Mouse (Mus musculus): ENCODE measurements around the gene D2hgdh. TPM values are rescaled to one million over a fixed set of nuclear protein-coding genes. Genes with fewer than 3 reads are reported as not detected.

Gene D2hgdh
- 28.2 TPM for total RNA-seq (2023)

DNA sequence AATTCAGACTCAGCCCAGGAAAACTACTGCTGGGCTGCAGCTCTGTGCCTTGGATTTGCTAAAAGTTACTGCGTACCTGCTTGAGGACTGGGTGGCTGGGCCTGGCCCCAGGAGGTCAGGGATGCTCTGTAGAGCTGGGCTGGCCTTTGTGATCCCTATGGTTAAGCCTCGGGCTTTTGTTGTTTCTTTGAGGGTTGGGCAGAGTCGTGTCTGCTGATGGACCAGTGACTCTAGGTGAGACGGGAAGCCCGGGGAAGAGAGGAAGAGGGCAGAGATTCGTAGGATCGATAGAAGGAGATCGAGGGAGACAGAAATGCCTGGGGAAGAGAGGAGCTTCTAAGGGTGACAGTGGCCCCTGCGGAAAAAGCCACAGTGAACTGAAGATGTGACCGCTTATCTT, at the start of gene D2hgdh:
TSS of gene D2hgdh (plus strand) at position 301 of the 400 bp plus-strand sequence.

DNA sequence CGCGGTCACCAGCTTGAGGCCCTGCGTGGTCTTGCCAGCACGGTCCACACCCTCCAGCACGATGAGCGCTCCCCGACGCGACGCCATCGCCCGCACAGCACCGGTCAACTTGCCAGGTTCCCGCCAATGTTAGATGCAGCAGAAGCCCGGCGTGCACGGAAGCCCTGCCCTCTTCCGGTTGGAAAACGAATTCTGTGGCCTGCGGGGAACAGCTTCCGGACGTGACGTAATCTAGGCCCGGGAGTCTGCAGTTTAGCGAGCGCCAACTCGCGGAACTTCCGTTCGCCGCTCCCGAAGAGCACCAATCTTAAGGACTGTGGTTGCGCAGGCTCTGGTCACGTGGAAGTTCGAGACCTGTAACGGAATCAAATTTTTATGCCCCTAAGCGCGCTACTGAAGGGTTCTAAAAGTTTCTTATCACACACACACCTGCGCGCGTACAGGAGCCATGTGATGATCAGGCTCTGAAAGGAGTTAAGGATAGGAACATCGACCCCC, 22.9 kb upstream of the D2hgdh start, which contains the start of gene Dtymk:
TSS of gene Dtymk (minus strand) at position 194 of the 498 bp plus-strand sequence.

DNA sequence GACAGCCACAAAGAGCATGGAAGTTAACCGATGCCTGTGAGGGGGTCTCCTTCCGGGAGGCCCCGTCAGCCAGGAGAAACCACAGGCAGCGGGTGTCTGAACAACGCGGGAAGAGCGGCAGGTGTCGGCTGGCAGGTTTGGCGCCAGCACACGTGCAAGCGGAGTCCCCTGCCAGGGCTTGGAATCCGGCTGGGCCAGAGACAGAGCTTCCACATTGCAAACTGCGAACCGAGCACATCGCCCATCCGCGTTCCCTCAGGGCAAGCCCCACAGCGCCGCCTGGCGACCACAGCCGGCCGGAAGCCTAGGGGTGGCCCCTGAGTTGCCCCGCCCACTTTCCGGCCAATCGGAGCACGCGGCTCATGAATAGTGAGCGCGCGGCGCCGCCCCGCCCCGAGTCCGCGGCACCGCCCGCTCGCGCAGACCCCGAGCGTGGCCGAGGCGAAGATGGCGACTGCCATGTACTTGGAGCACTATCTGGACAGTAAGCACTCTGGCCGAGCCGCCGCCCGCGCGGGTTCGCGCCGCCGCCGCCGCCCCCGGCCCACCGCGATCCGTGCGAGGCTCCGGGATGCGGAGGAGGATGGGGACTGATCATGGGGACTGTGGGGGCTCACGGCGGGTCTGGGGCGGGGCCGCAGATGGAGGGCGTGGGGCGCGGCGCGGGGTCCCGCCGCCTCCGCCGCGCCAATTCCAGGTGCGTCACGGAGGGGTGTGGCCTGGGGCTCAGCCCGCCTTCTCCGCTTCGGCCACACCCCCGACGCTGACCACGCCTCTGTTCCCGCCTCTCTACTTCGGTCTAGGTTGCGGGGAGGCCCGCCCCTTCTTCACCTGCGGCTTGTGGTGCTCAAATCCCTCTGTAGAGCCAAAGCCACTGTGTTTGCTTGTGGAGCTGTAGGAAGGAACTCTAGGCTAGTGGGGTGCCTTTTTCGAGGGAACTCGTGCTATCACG, 20.9 kb upstream of the D2hgdh start, which contains the start of gene Ing5:
TSS of gene Ing5 (plus strand) at position 410 of the 952 bp plus-strand sequence.

DNA sequence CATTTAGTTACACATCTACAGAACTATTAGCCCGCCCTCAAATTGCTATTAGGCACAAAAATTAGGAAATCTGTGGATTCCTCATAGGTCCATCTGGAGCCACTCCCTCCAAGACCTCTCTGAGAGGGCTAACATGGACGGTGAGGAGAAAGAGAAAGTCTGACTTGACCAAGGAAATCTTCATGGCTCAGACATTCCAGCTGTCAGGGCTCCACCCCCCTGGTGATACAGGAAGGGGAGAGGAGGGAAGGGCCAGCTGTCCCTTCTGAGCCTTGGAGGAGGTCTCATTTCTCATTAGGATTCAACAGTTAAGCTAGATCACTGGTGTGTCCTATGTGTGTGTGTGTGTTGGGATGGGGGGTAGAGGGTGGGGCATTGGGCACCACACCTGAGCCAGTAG, 36.3 kb downstream of the D2hgdh start, which contains the start of gene Gal3st2:
TSS of gene Gal3st2 (plus strand) at position 259 of the 400 bp plus-strand sequence.

Other genes with a start within 250 kb of the D2hgdh start
- gene Stk25, start 166.2 kb upstream of the D2hgdh start, total RNA-seq (2023) = 111 TPM
- gene Bok, start 139.2 kb upstream of the D2hgdh start, total RNA-seq (2023) = not detected
- 89.9 TPM for gene Atg4b, start 73.4 kb upstream of the D2hgdh start, total RNA-seq (2023)
- gene Thap4, start 70.0 kb upstream of the D2hgdh start, total RNA-seq (2023) = 16.8 TPM
- 47.2 TPM for gene Dtymk, start 23.0 kb upstream of the D2hgdh start, total RNA-seq (2023)
- 46.6 TPM for gene Ing5, start 20.9 kb upstream of the D2hgdh start, total RNA-seq (2023)
- not detected for gene Gal3st2, start 36.4 kb downstream of the D2hgdh start, total RNA-seq (2023)
- 0.79 TPM for gene Gal3st2b, start 93.4 kb downstream of the D2hgdh start, total RNA-seq (2023)
- gene Gal3st2c, start 165.6 kb downstream of the D2hgdh start, total RNA-seq (2023) = 0.12 TPM
- gene Neu4, start 195.5 kb downstream of the D2hgdh start, total RNA-seq (2023) = not detected
- 3.3 TPM for gene Pdcd1, start 227.6 kb downstream of the D2hgdh start, total RNA-seq (2023)